Mouse (Mus musculus): ENCODE results near the gene Gpc6.

DNA sequence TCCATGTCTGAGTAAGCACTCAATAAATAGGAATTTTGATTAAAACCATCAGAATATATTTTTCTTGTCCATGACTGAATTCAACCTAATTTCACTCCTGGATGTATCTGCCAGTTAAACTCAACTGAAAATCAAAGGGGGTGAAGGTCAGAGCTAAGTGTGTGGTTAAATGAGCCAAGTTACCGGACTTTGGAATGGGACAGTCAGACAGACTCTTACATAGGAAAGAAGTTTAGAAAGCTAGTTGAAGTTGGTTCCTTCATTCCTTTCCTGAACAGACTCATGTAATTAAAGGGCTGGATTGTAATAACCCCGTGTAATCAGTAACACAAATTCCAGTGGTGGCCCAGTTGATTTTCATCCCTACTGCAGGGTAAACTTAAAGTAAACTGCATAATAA is 595.6 kb downstream of the Gpc6 start:
- TF ChIP-seq CTCF (IDR thresholded peaks at IDR 0.05; ENCODE audit: borderline replicate concordance, insufficient read depth, low read length) (no peak), POLR2A (IDR thresholded peaks at IDR 0.05; ENCODE audit: low read depth, low read length) (no peak)
